Mouse (Mus musculus): ENCODE results near the gene Fam78b.
A peak's percentile ranks its signal among the peaks of the same experiment; 100 is the strongest.

- TF ChIP-seq CTCF (IDR thresholded peaks at IDR 0.05; ENCODE audit: extremely low read depth, insufficient read depth, low read length), result 0 out of 2 replicates have a peak, but pooled peaks have one; percentile 8
- TF ChIP-seq POLR2A (IDR thresholded peaks at IDR 0.05; ENCODE audit: extremely low read depth, insufficient read depth, low read length), result no peak
These were observed 1.3 kb downstream of the Fam78b start for GRCm38 (mm10) chr1:167002486-167002850.
